Mouse (Mus musculus) activated CD4-positive, CD25-positive, alpha-beta regulatory T cell, adult 4 months (primary cell): Measurements from ENCODE around the gene Aspm. TPM values are rescaled to one million over a fixed set of nuclear protein-coding genes. Genes with fewer than 3 reads are reported as not detected.

Experiments
- ATAC-seq: one replicate; pipeline ENCODE4 v1.8.0; 2017
- polyA plus RNA-seq, 2 experiments: library from polyadenylated mRNA; unstranded; fragments of 100-300 nt; shearing (Covaris generic); gene quantifications; one replicate each; pipeline ENCODE4 v1.2.1; 2017

Gene Aspm
- polyA plus RNA-seq, 2 experiments from 2014 or later = 2.9 to 4.2 TPM

DNA sequence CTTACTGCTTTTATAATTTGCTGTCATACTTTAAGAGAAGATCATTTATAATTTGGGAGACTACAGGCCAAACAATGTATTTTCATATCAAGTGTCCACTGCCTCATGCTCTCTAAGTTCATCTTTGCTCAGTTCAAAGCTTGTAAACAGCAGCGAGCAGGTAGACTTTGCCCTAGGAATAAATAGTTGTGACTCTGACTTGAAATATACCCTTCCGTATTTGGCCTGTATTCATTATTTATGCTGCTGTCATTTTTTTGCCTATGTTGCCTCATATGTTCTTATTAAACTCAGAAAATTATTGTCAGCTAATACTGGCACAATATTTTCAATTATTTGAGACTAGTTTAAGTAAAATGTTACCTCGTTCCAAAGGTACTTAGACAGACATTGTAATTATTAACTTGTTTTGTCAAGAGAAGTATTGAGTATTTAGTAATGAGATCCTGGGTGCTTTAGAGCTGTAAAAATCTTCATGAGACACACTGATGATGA, 46.7 kb downstream of the Aspm start, which contains the start of gene F13b:
TSS of gene F13b (plus strand) at position 445 of the 495 bp plus-strand sequence.
- no peak for ATAC-seq

DNA sequence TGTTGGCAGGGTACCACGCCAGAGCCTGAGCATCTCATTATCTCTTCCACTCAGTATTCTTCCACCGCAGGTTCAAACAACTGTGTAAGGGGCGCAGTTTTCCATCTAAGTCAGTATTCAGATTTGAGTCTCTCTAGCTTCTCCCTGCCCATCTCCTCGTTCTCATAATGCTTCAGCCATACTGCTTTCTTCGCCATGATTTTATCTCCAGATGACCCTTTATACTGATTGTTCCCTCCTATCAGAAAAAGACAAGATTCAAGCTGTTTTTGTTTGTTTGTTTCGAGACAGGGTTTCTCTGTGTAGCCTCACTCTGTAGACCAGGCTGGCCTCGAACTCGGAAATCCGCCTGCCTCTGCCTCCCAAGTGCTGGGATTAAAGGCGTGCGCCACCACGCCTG, 60.0 kb downstream of the Aspm start:
- no peak for ATAC-seq

Other genes with a start within 250 kb of the Aspm start
- gene Crb1, start 77.7 kb upstream of the Aspm start, polyA plus RNA-seq = not detected
- gene Zbtb41, start 32.5 kb upstream of the Aspm start, polyA plus RNA-seq = 1 to 10 TPM; 6.1 to 7.0 TPM
- gene F13b, start 46.9 kb downstream of the Aspm start, polyA plus RNA-seq = not detected
- not detected for gene Cfhr1, start 105.5 kb downstream of the Aspm start, polyA plus RNA-seq